Mouse (Mus musculus) embryonic facial prominence, embryonic 15.5 days (tissue): ENCODE measurements at regions not wholly inside any gene's neighbourhood (a gene's known extent, or its start where the extent isn't known, plus 50 kb on each side); places are given as distances from the start of the nearest gene placed in this dataset.

Source experiments
- ATAC-seq: fragments of 200-750 bp; cut with Nextera tagmentation; 2 replicates; pipeline ENCODE4 v1.8.0; 2017; ENCODE audit warnings: low read depth, moderate TSS enrichment; ENCODE audit not compliant: insufficient number of reproducible peaks, low FRiP score, low TSS enrichment
- H3K27ac ChIP-seq: fragments of 300-500 bp; sonication (generic); replicated peaks from 2 replicates; pipeline ENCODE4 v1.5.1; 2015; ENCODE audit warnings: mild to moderate bottlenecking, inconsistent platforms
- H3K27me3 ChIP-seq: fragments of 300-500 bp; sonication (generic); 2 replicates; pipeline ENCODE4 v1.6.1; 2015; ENCODE audit warnings: inconsistent platforms
- H3K36me3 ChIP-seq: fragments of 300-500 bp; sonication (generic); 2 replicates; pipeline ENCODE4 v1.6.1; 2015; ENCODE audit warnings: mild to moderate bottlenecking, inconsistent platforms
- H3K4me1 ChIP-seq: fragments of 300-500 bp; sonication (generic); 2 replicates; pipeline ENCODE4 v1.6.1; 2015; ENCODE audit warnings: inconsistent platforms
- H3K4me2 ChIP-seq: fragments of 300-500 bp; sonication (generic); replicated peaks from 2 replicates; pipeline ENCODE4 v1.6.1; 2015; ENCODE audit warnings: mild to moderate bottlenecking, inconsistent platforms
- H3K4me3 ChIP-seq: fragments of 300-500 bp; sonication (generic); replicated peaks from 2 replicates; pipeline ENCODE4 v1.5.1; 2015; ENCODE audit warnings: mild to moderate bottlenecking, inconsistent platforms
- H3K9ac ChIP-seq: fragments of 300-500 bp; sonication (generic); 2 replicates; pipeline ENCODE4 v1.6.1; 2015; ENCODE audit warnings: inconsistent platforms
- H3K9me3 ChIP-seq: fragments of 300-500 bp; sonication (generic); replicated peaks from 2 replicates; pipeline ENCODE4 v1.6.1; 2016; ENCODE audit warnings: inconsistent platforms
- WGBS: fragments of 180-500 bp; shearing (Covaris S2); methylation state at CpG from one replicate; pipeline ENCODE4 v1.1.7; 2015; 5-methylcytosine and 5-hydroxymethylcytosine counted together

GRCm38 (mm10) chr8:109415315-109415714 lies 78.5 kb upstream of the Pmfbp1 start:
- Histone ChIP-seq H3K36me3 (no peaks in the 10 kb centered on the region), H3K9me3 (no peaks in the 10 kb centered on the region), H3K27ac (no peak overlapping the region), H3K4me2 (no peak overlapping the region), H3K4me1 (peaks cover 9% of the 10 kb centered on the region), H3K27me3 (no peaks in the 10 kb centered on the region), H3K9ac (no peak overlapping the region), H3K4me3 (no peak overlapping the region)
- 73% methylated on average over 4 of the region's 4 CpGs for WGBS
- no peak for ATAC-seq

DNA sequence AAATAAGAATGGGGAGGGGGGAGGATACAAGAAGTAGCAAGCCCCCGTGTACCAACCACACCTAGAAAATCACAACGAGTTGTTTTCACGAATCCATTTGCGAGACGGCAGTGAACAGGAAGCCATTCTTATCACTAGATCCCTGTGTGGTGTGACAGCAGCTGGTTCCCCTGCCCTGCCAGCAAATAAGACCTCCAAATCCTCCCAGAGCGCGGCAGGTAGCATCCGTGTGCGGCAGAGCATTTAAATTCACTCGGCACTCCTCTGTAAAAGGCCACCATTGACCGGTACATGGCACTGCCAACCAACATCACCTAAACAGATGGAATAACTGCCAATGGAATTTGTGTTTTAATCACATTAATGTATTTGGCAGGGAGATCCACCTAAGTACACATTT lies 77.9 kb upstream of the Pmfbp1 start:
- H3K27me3 ChIP-seq = no peaks in the 10 kb centered on the region
- H3K27ac ChIP-seq = no peak overlapping the region
- H3K4me2 ChIP-seq = no peak overlapping the region
- 67% methylated on average over 11 of the region's 11 CpGs for WGBS
- no peak for ATAC-seq
- no peaks in the 10 kb centered on the region for H3K36me3 ChIP-seq
- no peak overlapping the region for H3K4me3 ChIP-seq
- no peak overlapping the region for H3K9ac ChIP-seq
- no peaks in the 10 kb centered on the region for H3K9me3 ChIP-seq
- H3K4me1 ChIP-seq = peaks cover 9% of the 10 kb centered on the region

DNA sequence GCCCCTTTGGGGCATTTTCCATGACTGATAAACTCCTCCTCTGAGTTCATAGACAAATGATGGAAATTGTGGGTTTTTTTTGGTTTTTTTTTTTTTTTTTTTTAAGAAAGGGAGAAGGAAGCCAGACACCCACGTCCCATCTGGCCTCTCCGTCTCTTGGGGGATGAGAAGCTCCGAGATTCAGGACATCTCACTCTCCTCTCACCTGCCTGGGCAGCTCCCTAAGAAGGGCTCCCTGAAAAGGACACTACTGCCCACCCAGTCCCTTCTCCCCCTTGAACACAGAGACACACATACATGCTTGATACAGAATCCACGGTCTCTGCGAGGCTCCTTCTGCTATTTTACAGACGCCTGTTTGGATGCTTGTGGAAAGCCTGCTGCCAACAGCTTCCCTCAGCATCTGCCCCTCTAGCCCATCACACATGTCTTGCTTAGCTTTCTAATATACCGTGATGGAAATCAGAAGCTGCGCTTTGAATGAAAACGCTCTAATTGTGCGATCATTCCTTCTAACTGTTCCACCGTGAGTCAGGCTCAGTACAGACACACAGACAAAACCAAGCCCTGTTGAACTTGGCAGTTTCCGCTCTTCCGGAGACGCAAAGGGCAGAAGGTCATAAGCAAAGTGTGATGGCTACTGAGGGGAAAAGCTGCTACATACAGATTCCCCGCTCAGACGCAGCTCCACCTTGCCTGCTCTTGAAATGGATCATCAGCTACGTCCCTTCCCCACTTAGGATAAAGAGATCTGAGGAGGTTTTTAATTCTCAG lies 77.3 kb upstream of the Pmfbp1 start:
- no peak overlapping the region for H3K4me2 ChIP-seq
- ATAC-seq = no peak
- H3K27ac ChIP-seq = no peak overlapping the region
- H3K36me3 ChIP-seq = no peaks in the 10 kb centered on the region
- WGBS = 56% methylated on average over 17 of the region's 17 CpGs
- H3K27me3 ChIP-seq = no peaks in the 10 kb centered on the region
- H3K9ac ChIP-seq = no peak overlapping the region
- H3K4me3 ChIP-seq = no peak overlapping the region
- peaks cover 9% of the 10 kb centered on the region for H3K4me1 ChIP-seq
- H3K9me3 ChIP-seq = no peaks in the 10 kb centered on the region

DNA sequence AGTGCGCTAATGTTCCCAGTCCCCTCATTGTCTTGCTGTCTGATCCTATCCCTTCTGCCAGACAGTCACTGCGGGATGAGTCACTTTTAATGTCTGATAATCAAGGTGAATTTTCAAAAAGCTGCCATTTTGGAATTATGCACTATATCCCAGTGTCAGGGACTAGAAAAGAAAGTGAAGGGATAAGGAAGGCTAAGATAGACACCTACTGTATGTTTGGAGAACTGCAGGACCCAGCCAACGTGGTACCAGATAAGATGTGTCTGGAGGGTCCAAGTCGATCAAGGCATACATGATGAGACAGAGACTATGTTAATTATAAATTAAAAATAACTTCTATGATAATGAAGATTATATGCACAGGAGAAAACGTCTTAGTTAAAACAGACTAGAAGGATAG lies 76.6 kb upstream of the Pmfbp1 start:
- no peaks in the 10 kb centered on the region for H3K9me3 ChIP-seq

GRCm38 (mm10) chr8:109417971-109418370 lies 75.9 kb upstream of the Pmfbp1 start:
- no peak overlapping the region for H3K4me2 ChIP-seq
- no peak for ATAC-seq

More for the DNA sequence above, 76.6 kb upstream of the Pmfbp1 start:
- H3K36me3 ChIP-seq = no peaks in the 10 kb centered on the region
- H3K4me1 ChIP-seq = peaks cover 9% of the 10 kb centered on the region
- no peak overlapping the region for H3K4me2 ChIP-seq
- WGBS = 37% methylated on average over 5 of the region's 5 CpGs
- no peak overlapping the region for H3K9ac ChIP-seq
- ATAC-seq = no peak
- H3K27ac ChIP-seq = no peak overlapping the region
- H3K27me3 ChIP-seq = no peaks in the 10 kb centered on the region
- H3K4me3 ChIP-seq = no peak overlapping the region

DNA sequence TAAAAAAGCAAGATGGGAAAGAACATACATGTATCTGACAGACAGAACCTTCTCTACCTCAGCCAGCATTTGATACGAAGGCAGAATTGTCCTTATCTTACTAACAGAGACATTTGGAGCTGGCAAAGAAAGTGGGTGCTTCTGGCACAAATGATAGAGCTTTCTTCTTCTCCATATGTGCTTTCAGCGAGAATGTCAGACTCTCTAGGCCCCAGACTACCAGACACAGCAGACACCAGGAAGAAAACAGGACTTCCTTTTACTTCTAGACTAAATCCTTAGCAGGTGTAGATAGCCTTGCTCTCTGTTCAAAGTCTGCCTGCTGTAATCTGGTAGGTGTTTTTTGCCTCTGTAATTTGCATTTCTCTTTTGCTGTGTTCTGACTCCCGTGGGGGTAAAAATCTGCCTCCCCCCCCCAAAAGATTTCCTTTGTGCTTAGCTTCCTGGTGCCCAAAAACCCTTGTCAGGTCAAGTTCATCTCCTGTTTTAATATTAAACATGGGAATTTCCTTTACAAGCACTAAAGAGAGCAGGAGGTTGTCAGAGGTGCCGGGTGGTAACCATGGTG lies 74.7 kb upstream of the Pmfbp1 start:
- Histone ChIP-seq H3K27me3 (no peaks in the 10 kb centered on the region), H3K36me3 (no peaks in the 10 kb centered on the region), H3K4me3 (no peak overlapping the region), H3K9ac (no peak overlapping the region), H3K9me3 (no peaks in the 10 kb centered on the region), H3K27ac (no peak overlapping the region), H3K4me1 (peaks cover 9% of the 10 kb centered on the region), H3K4me2 (no peak overlapping the region)
- 57% methylated on average over 4 of the region's 4 CpGs for WGBS
- no peak for ATAC-seq

More at GRCm38 (mm10) chr8:109417971-109418370, 75.9 kb upstream of the Pmfbp1 start:
- 41% methylated on average over 12 of the region's 12 CpGs for WGBS
- Histone ChIP-seq H3K4me3 (no peak overlapping the region), H3K27ac (no peak overlapping the region), H3K9ac (no peak overlapping the region), H3K27me3 (no peaks in the 10 kb centered on the region), H3K36me3 (no peaks in the 10 kb centered on the region), H3K4me1 (peaks cover 9% of the 10 kb centered on the region), H3K9me3 (no peaks in the 10 kb centered on the region)

DNA sequence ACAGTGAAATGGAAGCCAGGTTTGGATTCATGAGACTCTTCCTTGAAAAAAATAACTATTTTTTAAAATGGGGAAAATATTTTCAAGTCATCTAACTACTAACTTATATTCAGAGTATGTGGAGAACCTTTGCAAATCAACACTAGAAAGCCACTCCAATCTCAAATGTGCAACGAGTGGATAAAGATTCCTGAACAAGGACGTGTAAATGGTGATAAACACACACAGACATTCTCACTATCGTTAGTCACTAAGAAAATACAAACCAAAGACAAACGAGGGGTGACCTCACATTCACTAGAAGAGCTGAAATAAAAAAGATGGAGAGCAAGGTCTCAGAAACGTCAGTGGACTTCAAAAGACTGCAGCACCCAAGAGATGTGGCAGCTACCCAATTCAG lies 69.8 kb upstream of the Pmfbp1 start:
- no peaks in the 10 kb centered on the region for H3K9me3 ChIP-seq
- ATAC-seq = no peak
- no peaks in the 10 kb centered on the region for H3K27me3 ChIP-seq
- no peaks in the 10 kb centered on the region for H3K36me3 ChIP-seq
- H3K4me1 ChIP-seq = no peaks in the 10 kb centered on the region
- no peak overlapping the region for H3K27ac ChIP-seq
- no peak overlapping the region for H3K4me3 ChIP-seq
- 72% methylated on average over 5 of the region's 5 CpGs for WGBS
- no peak overlapping the region for H3K4me2 ChIP-seq
- no peak overlapping the region for H3K9ac ChIP-seq

DNA sequence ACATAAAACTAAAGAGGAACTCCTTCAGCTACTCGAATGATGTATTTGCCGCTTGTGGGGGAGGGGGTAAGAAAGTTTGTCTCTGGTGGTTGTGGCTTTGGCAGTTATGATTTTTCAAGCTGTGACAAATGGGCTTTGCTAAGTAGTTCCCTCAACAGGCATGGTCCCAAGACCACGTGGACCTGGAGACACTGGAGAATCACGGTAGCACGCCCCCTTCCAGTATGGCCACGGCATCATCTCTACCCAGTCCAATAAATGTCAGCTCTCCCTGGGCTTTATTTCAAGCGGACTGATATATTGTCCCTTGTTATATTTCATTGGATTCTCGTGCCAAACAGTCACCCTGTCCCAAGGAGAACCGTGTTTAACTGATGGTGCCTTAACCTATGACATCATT lies 65.3 kb upstream of the Pmfbp1 start:
- Histone ChIP-seq H3K4me2 (no peak overlapping the region), H3K27me3 (no peaks in the 10 kb centered on the region), H3K4me1 (no peaks in the 10 kb centered on the region), H3K36me3 (no peaks in the 10 kb centered on the region), H3K4me3 (no peak overlapping the region), H3K9ac (no peak overlapping the region), H3K9me3 (no peaks in the 10 kb centered on the region), H3K27ac (no peak overlapping the region)
- 83% methylated on average over 9 of the region's 9 CpGs for WGBS
- ATAC-seq = no peak

GRCm38 (mm10) chr8:109434538-109434937 lies 59.3 kb upstream of the Pmfbp1 start:
- ATAC-seq = no peak

GRCm38 (mm10) chr8:109436056-109436455 lies 57.8 kb upstream of the Pmfbp1 start:
- no peak for ATAC-seq
- WGBS = 88% methylated on average over 4 of the region's 4 CpGs
- H3K36me3 ChIP-seq = no peaks in the 10 kb centered on the region
- no peak overlapping the region for H3K27ac ChIP-seq
- H3K4me3 ChIP-seq = no peak overlapping the region
- no peaks in the 10 kb centered on the region for H3K9me3 ChIP-seq
- no peaks in the 10 kb centered on the region for H3K27me3 ChIP-seq
- no peak overlapping the region for H3K4me2 ChIP-seq
- H3K9ac ChIP-seq = no peak overlapping the region
- no peaks in the 10 kb centered on the region; the same call in 1 of the 2 replicates for H3K4me1 ChIP-seq

More at GRCm38 (mm10) chr8:109434538-109434937, 59.3 kb upstream of the Pmfbp1 start:
- Histone ChIP-seq H3K9ac (no peak overlapping the region), H3K27ac (no peak overlapping the region), H3K4me3 (no peak overlapping the region), H3K4me1 (no peaks in the 10 kb centered on the region; the same call in 1 of the 2 replicates), H3K9me3 (no peaks in the 10 kb centered on the region), H3K4me2 (no peak overlapping the region), H3K27me3 (no peaks in the 10 kb centered on the region), H3K36me3 (no peaks in the 10 kb centered on the region)
- WGBS = 88% methylated on average over 12 of the region's 12 CpGs

- Histone ChIP-seq H3K4me1 (no peaks in the 10 kb centered on the region; the same call in 1 of the 2 replicates), H3K4me3 (no peak overlapping the region), H3K27ac (no peak overlapping the region), H3K9me3 (no peaks in the 10 kb centered on the region), H3K9ac (no peak overlapping the region), H3K27me3 (no peaks in the 10 kb centered on the region), H3K4me2 (0 out of 2 replicates have a peak overlapping the region, but pooled peaks have one; percentile 17), H3K36me3 (no peaks in the 10 kb centered on the region)
- ATAC-seq = no peak
- 48% methylated on average over 19 of the region's 19 CpGs for WGBS
These were observed 56.8 kb upstream of the Pmfbp1 start for GRCm38 (mm10) chr8:109436830-109437567.
